In the genomic region with DNA sequence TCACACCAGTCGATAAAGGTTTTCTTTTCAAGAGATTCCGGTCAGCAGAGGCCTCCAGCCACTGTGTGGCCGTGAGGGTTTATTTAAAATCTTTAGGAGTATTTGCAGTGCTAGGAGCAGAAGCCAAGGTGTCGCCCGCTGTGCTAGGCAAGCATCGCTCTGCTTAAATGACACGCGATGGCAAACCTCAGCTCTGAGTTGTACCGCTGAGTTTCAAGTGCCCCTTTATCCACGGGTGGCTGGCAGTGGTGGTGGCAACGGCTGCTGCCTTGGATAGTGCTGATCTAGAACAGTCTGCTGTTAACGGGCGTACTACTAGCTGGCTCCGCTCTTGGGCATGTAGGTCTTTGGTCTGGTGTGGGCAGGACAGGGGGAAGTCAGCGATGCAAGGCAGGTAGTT, we compare ENCODE assay signal across 8 mouse cellular contexts.
DNase-seq lines count a peak whose midpoint lies in the region; ATAC-seq lines count a peak whose summit lies in the region.
"Had no signal": no experiment of that assay in that cellular context is flagged by ENCODE, and none has a peak within 500 bp of the region (broad histone marks: within the 10 kb centered on the region; RNA-seq: fewer than 3 reads in every experiment).

No protein-coding gene starts in this region.

- H3K9me3 ChIP-seq in heart, embryonic 15.5 days (replicated peaks) = no peaks in the 10 kb centered on the region
- no peaks in the 10 kb centered on the region for H3K9me3 ChIP-seq in midbrain, embryonic 10.5 days (replicated peaks)
- no peaks in the 10 kb centered on the region for H3K9me3 ChIP-seq in midbrain, embryonic 15.5 days
- no peaks in the 10 kb centered on the region for H3K9me3 ChIP-seq in liver, embryonic 12.5 days (replicated peaks)
- H3K9me3 ChIP-seq in midbrain, embryonic 12.5 days = no peaks in the 10 kb centered on the region
- H3K9me3 ChIP-seq: intestine, embryonic 15.5 days had no signal

- 0 out of 2 replicates have a peak, but pooled peaks cover 4% of the 10 kb centered on the region for H3K27me3 ChIP-seq in heart, embryonic 15.5 days
- H3K27me3 ChIP-seq in midbrain, embryonic 10.5 days (ENCODE audit: low read depth, poor library complexity, severe bottlenecking) = peaks cover 39% of the 10 kb centered on the region
- no peaks in the 10 kb centered on the region for H3K27me3 ChIP-seq in midbrain, embryonic 15.5 days (replicated peaks)
- no peaks in the 10 kb centered on the region for H3K27me3 ChIP-seq in liver, embryonic 12.5 days (replicated peaks)
- peaks cover 21% of the 10 kb centered on the region for H3K27me3 ChIP-seq in midbrain, embryonic 12.5 days
- H3K27me3 ChIP-seq: intestine, embryonic 15.5 days had no signal

- no peak for DNase-seq in heart, postnatal 14 days
- DNase-seq in midbrain, embryonic 10.5 days (ENCODE audit: low spot score) = no peak

- intact Hi-C loops in heart, postnatal 14 days (cut with DNase I) = no loop called here

- no peak for ATAC-seq in heart, embryonic 15.5 days (replicated peaks; ENCODE audit: insufficient number of reproducible peaks, insufficient read depth, low FRiP score, low read depth)
- ATAC-seq in midbrain, embryonic 15.5 days (replicated peaks) = no peak
- no peak for ATAC-seq in liver, embryonic 12.5 days
- ATAC-seq in midbrain, embryonic 12.5 days (ENCODE audit: low FRiP score, low read depth) = no peak
- no peak for ATAC-seq in activated CD4-positive, CD25-positive, alpha-beta regulatory T cell, adult 4 months
- ATAC-seq: intestine, embryonic 15.5 days had no signal

- peak overlapping the region; percentile 90 for H3K27ac ChIP-seq in heart, embryonic 15.5 days
- peak overlapping the region; percentile 84 for H3K27ac ChIP-seq in midbrain, embryonic 10.5 days (replicated peaks)
- H3K27ac ChIP-seq in midbrain, embryonic 15.5 days = no peak overlapping the region
- H3K27ac ChIP-seq in liver, embryonic 12.5 days = peak overlapping the region; percentile 100
- peak overlapping the region; percentile 63 for H3K27ac ChIP-seq in midbrain, embryonic 12.5 days (replicated peaks)
- H3K27ac ChIP-seq: intestine, embryonic 15.5 days had no signal

- WGBS in heart, embryonic 15.5 days = 66% methylated on average over 15 of the region's 15 CpGs
- 73% methylated on average over 15 of the region's 15 CpGs for WGBS in midbrain, embryonic 10.5 days
- WGBS in midbrain, embryonic 15.5 days = 60% methylated on average over 15 of the region's 15 CpGs
- 75% methylated on average over 15 of the region's 15 CpGs for WGBS in liver, embryonic 12.5 days (ENCODE audit: insufficient replicate concordance)
- WGBS in midbrain, embryonic 12.5 days = 63% methylated on average over 15 of the region's 15 CpGs

- no peak overlapping the region for H3K9ac ChIP-seq in heart, embryonic 15.5 days
- H3K9ac ChIP-seq in midbrain, embryonic 15.5 days = no peak overlapping the region
- peak overlapping the region; percentile 55 for H3K9ac ChIP-seq in liver, embryonic 12.5 days
- 0 out of 2 replicates have a peak overlapping the region, but pooled peaks have one; percentile 24 for H3K9ac ChIP-seq in midbrain, embryonic 12.5 days (replicated peaks)
- H3K9ac ChIP-seq: intestine, embryonic 15.5 days had no signal

- peaks cover 86% of the 10 kb centered on the region for H3K4me1 ChIP-seq in heart, embryonic 15.5 days (replicated peaks)
- peaks cover 93% of the 10 kb centered on the region for H3K4me1 ChIP-seq in midbrain, embryonic 10.5 days
- H3K4me1 ChIP-seq in midbrain, embryonic 15.5 days = peaks cover 70% of the 10 kb centered on the region
- peaks cover 84% of the 10 kb centered on the region for H3K4me1 ChIP-seq in liver, embryonic 12.5 days
- peaks cover 88% of the 10 kb centered on the region for H3K4me1 ChIP-seq in midbrain, embryonic 12.5 days

- no peaks in the 10 kb centered on the region for H3K36me3 ChIP-seq in heart, embryonic 15.5 days
- no peaks in the 10 kb centered on the region for H3K36me3 ChIP-seq in midbrain, embryonic 10.5 days
- H3K36me3 ChIP-seq in midbrain, embryonic 15.5 days (replicated peaks) = no peaks in the 10 kb centered on the region
- H3K36me3 ChIP-seq in liver, embryonic 12.5 days = peaks cover 7% of the 10 kb centered on the region; the same call in 1 of the 2 replicates
- H3K36me3 ChIP-seq in midbrain, embryonic 12.5 days = no peaks in the 10 kb centered on the region
- H3K36me3 ChIP-seq: intestine, embryonic 15.5 days had no signal

- no peak overlapping the region for H3K4me2 ChIP-seq in heart, embryonic 15.5 days
- no peak overlapping the region for H3K4me2 ChIP-seq in midbrain, embryonic 15.5 days
- H3K4me2 ChIP-seq in liver, embryonic 12.5 days = peak overlapping the region; percentile 86
- no peak overlapping the region for H3K4me2 ChIP-seq in midbrain, embryonic 12.5 days (replicated peaks)
- H3K4me2 ChIP-seq: intestine, embryonic 15.5 days had no signal

- H3K4me3 ChIP-seq in heart, embryonic 15.5 days = no peak overlapping the region
- no peak overlapping the region for H3K4me3 ChIP-seq in midbrain, embryonic 10.5 days
- H3K4me3 ChIP-seq in midbrain, embryonic 15.5 days = no peak overlapping the region
- H3K4me3 ChIP-seq in liver, embryonic 12.5 days = 0 out of 2 replicates have a peak overlapping the region, but pooled peaks have one; percentile 3
- no peak overlapping the region for H3K4me3 ChIP-seq in midbrain, embryonic 12.5 days
- H3K4me3 ChIP-seq: intestine, embryonic 15.5 days had no signal

Comparison
In these comparisons a context has a peak if more than half of its experiments do, and no peak if none do; other contexts are left out.
1. H3K9ac ChIP-seq: peak in liver, embryonic 12.5 days (single experiment) and midbrain, embryonic 12.5 days (single experiment); none in heart, embryonic 15.5 days (single experiment) and midbrain, embryonic 15.5 days (single experiment).